Mouse (Mus musculus) NIH3T3 (cell line): ENCODE results near the gene Cab39.

ENCODE experiments used
- DNase-seq: peaks from one replicate; pipeline ENCODE4 v3.0.0-alpha.2; 2012; ENCODE audit warnings: low read depth

Cab39 gene

DNA sequence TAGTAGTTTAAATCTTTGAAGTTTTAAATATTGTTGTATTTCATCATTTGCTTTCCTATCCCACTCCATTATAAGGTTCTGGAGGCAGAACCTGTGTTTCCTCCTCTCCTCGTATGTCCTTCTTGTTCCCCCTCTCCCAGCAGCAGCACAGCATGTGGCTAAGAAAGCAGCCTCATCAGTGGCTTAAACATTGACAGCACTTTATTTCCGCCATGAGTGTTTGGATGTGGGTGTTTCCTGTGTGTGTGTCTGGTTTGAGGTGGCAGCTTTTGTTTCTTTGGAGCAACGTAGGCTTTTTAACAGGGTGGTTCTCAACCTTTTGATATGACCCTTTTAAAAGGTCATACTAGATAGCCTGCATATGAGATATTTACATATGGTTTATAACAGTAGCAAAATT lies 52.2 kb downstream of the Cab39 start:
- DNase-seq: no peak

DNA sequence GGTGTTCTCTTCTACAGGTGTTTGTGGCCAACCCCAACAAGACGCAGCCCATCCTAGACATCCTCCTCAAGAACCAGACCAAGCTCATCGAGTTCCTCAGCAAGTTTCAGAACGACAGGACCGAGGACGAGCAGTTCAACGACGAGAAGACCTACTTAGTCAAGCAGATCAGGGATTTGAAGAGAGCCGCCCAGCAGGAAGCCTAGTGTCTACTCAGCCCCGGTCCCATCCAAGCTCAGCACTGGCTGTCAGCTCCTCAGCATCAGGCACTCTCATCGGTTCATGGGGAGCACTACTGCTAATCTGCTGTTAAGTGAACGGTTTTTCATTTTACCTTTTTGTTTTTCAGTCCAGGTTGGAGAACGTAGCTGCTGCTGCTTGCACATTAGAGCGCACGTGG lies 55.8 kb downstream of the Cab39 start:
- no peak for DNase-seq

DNA sequence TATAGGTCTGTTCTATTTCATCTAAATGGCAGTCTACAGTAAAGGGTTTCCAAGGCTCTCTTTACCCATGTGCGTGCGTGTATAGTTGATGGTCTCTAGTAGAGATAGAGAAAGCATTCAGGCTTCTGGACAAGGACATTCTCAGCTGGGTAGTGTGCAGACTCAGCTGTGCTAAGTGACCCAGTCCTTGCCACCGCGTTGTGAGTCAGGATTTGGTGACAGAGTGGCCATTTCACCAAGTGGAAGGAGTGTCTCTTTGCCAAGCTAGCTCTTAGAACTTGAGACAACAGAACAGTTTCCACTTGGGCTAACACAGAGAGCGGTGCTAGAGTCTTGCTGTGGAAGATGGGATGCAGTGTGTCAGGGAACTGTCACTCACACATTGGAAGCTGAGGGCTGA lies 57.6 kb downstream of the Cab39 start:
- DNase-seq: no peak

DNA sequence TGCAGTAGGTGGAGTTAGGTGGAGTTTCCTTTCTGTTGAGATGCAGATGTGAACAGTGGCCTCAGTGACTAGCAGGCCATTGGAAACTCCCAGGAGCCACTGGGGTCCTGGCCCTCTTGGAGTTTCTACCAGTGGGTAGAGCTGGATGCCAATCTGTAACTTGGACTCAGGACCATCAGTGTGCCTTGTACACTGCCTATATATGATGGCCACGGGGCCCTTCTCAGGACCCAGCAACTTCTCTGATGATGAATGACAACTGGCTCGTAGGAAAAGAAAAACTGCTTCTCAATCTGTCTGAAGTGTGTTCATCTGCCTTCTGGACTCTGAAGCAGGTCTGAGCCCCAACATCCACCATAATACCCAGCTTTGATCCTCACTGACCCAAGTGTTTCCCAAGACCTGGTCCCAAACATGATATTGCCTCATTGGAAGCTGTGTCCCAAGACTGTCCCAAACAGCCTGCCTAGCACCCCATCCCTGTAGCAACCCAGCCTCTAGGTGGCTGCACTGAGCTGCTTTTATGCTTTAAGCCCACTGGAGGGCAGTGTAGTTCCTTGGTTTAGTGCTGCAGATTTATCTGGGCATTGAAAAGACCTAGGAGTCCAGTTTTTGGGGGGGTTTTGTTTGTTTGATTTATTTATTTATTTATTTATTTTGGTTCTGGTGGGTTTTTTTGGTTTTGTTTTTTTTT lies 59.9 kb downstream of the Cab39 start:
- peak; percentile 87 for DNase-seq

DNA sequence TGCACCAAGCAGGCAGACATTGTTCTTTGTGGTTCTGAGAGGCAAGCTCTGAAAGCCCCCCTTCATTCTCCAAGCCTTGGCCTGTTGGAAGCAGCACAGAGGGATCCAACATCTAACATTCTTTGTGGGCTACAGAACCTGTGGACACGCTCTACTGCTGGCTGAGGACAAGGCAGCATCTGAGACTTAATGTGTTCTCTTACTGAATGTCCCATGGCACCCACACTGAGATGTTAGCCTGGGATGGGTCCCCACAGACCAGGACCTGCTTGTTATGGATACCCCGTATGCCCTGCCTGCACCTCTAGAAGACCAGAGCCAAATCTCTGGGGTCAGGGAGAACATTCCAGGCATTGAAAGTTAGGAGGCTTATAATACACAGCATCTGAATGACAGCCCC lies 60.6 kb downstream of the Cab39 start:
- DNase-seq: no peak

DNA sequence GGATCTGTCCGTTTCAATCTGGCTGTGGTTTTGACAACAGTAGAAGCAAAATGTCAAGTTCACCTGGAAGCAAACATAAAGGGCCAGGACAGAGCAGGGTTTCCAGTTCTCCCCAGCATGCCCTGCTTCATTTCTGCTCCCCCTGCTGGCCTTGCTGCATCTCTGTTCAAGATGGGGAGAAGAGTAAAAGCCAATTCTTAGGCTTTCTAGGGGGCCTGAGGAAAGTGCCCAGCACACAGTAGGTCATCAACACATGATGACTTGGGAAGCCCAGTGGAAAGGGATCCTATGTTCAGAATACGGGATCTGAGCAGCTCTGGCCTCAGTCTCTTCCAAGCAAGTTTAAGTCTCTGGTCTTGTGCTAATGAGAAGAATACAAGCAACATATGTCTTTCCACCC lies 61.2 kb downstream of the Cab39 start:
- no peak for DNase-seq

DNA sequence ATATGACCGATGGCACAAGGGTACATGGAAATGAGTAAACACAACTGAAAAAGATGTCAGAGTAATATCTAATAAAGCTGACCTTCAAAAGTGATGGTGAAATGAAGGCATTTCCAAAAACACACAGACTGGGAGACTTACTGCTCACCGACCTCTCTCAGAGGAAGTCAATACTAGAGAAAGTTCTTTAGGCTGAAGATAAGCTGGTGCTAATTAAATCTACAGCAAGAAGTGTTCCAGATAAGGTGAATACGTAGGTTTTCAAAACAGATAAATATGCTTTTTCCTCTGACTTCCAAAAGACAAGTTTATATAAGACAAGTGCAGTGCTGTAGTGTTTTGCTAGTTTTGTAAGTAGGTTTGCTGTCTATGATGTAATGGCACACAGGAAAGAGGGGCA lies 63.0 kb downstream of the Cab39 start:
- no peak for DNase-seq

DNA sequence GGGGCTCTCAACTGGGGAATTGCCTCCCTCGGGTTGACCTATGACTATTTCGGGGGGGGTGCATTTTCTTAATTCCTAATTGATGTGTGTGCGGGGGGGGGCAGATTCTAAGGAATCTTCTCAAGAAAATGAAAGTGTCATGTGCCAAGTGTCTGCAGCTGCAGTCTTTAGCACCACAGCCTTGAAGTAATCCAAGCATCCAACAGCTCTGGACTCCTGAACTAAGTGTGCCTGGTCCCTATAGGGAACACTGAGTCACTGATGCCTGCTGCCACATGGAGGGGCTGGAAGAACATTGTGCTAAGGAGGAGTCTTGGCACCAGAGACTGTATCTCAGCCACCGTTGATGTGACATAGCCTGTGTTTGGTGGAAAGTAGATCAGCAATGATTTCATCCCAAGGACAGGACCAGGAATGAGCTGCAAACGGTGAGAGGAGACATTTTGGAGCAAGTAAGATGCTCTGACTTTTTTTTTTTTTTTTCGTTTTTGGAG lies 64.1 kb downstream of the Cab39 start:
- DNase-seq: no peak

DNA sequence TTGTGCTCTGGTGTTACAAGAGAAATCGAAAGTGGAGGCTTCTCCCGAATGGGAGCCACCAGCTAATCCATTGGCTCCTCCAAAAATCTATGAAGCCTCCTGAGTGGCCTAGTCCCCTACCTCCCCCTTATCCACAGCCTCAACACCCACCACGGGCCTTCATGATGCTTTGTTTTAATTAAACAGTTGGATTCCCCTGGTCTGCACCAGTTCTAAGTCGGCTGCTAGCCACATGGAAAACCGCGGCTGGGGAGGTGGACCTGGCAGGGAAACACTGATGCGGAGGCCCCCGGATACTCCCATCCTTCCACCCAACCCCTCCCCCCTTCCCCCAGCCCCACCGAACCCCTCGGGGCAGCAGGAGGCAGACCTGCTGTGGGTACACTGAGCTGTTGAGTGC lies 71.1 kb downstream of the Cab39 start:
- no peak for DNase-seq

DNA sequence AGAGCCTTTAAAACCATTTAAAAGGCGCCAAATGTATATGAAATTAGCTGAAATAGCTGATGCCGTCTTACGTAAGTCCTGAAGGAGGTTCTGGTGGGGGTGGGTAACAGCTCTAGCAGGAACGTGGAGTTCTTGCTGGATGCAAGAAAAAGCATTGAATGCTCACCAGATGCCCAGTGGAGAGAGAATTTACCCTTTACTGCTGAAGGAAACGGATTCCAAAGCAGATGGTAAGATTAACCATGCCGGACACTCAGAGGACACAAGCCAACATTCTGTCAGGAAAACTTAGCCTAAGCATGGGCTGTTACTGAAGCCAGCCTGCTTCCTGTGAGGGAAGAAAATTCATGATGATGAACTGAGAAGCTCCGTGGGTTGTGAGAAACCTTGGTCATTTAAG lies 76.8 kb downstream of the Cab39 start:
- no peak for DNase-seq

DNA sequence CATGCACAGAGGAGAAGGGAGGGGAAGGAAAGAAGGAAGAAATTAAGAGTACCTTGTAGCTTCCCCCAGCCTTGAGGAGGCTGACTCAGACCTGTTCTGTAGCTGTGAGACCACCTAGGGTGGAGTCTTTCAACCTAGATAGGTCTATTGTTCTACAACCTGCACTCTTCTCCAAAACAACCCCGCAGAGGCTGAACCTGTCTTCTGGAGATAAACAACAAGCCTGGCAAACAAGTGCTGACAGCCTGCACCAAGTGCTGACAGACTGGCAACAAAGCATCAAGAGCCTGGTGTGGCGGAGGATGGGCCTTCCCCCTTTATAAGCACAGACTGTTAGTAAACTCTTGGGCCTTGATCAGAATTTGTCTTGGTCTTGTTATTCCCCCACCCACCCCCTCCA lies 77.3 kb downstream of the Cab39 start:
- DNase-seq: no peak

DNA sequence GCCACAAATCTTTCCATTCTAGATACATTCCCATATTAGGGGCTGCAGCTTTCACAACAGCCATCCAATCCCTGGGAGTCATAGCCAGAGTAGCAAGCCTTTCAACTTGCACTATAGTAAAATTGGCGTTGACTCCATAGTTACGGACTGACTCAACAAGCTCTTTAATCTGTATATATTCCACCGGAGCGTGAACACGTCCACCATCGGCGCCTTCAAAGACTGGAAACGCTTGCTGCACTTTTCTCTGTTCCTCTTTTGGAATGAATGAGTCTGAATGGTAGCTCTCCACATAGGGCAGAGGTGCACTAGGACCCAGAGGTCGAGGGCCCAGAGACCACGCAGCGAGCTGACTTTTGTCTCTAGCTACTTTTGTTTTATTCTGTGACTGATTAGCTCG lies 88.8 kb downstream of the Cab39 start:
- DNase-seq: no peak

DNA sequence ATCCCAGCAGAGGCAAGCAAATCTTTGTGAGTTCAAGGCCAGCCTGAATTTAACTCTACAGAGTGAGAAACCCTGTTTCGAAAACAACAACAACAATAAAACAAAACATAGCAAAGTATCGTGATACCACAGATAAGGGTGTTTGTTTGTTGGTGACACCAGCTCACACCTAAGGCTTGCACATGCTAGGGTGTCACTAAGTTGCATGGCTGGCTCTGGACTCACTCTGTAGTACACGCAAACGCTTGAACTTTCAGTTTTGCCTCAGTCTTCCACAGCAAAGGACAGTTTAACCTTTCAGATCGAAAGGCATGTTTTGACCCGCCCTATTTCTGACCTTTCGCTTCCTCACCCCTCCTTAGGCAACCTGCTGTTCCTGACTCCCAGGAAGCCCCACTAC lies 94.0 kb downstream of the Cab39 start:
- DNase-seq: no peak

DNA sequence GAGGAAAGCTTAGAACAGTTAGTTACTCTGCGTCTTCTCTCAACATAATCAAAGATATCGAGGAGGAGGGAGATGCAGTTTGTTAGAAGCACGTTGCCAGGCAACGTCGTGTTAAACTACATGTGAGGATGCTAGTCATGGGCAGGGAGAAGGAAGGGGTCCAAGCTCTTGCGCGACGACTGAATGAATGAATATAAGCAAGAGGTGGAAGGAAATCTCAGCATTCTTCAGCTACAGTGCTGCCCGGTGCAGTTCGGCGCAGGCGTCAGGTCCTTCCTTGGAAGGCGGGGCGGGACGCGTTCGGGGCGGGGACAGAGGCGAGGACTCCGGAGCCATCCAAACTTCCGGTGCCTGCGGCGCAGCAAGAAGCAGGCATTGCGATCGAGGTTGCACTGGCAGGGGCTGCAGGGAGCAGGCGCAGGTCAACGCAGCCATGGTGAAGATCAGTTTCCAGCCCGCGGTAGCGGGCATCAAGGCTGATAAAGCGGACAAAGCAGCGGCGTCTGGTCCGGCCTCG lies 101.0 kb downstream of the Cab39 start, which contains the start of gene Itm2c:
Gene Itm2c, plus strand, starts transcription at position 51 of the 517 bp plus-strand sequence.
- DNase-seq: peak; percentile 91

DNA sequence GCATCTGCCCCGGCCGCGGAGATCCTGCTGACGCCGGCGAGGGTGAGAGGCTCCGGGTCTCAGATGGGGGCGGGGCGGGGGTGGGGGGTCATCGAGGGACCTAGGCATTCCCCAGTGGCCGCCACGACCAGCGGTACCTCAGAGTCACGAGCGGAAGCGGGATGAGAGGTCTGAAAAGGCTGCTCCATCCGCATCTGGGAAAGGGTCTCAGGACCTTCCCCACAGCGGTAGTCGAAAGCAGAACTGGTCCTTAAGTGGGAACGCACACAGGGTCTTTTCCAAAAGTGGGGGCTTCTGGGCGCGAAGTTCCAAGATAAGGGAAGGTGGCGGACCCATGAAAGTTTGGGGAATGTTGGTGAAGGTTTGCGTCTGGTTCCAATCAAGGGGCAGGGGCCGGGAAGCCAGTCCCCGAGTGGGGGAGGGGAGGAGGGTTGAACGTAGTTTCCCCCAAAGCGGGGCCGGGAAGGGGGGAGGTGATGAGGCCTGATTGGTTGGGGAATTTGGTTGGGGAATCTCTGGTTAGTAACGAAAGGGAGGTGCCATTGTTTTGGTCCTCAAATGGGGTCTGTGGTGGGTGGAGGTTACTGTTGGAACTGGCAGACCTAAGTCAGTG lies 101.6 kb downstream of the Cab39 start:
- peak; percentile 80 for DNase-seq

DNA sequence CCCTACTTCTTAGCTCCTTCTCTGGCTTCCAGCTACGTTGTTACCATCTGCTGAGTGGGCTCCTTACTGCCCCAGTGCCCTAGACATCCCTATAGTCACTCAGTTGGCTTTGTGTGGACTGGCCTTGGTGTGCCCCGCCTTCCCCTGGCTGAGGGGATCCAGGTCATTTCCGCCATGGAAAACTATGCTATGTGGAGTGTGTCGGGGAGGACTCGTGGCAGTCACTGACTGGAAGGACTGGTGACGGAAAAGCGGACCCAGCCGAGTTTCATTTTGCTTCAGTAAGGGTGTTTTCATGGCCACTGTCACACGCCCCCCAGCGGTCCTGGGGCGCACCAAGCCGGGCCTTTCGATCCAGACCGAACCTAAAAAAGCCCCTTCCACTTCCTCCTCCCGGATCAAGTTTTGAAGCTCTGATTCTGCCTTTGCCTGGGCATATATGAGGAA lies 102.2 kb downstream of the Cab39 start:
- peak; percentile 79 for DNase-seq

DNA sequence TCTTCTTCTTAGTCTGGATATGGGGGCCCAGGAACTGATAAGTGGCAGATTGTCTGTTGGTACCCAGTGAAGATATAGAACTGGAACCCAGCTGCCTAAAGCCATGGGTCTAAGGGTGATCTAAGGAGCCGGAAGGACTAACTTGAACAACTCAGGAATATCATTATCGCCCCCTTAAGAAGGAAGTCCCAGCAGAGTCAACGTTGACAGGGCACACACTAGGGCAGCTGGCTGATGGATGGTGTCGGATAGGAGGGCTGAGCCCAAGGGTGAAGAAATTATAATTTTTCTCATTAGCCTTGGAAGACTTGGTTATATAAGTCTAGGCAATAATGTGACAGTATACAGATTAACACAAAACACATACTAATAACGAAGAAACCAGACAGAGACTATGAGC lies 102.9 kb downstream of the Cab39 start:
- no peak for DNase-seq

DNA sequence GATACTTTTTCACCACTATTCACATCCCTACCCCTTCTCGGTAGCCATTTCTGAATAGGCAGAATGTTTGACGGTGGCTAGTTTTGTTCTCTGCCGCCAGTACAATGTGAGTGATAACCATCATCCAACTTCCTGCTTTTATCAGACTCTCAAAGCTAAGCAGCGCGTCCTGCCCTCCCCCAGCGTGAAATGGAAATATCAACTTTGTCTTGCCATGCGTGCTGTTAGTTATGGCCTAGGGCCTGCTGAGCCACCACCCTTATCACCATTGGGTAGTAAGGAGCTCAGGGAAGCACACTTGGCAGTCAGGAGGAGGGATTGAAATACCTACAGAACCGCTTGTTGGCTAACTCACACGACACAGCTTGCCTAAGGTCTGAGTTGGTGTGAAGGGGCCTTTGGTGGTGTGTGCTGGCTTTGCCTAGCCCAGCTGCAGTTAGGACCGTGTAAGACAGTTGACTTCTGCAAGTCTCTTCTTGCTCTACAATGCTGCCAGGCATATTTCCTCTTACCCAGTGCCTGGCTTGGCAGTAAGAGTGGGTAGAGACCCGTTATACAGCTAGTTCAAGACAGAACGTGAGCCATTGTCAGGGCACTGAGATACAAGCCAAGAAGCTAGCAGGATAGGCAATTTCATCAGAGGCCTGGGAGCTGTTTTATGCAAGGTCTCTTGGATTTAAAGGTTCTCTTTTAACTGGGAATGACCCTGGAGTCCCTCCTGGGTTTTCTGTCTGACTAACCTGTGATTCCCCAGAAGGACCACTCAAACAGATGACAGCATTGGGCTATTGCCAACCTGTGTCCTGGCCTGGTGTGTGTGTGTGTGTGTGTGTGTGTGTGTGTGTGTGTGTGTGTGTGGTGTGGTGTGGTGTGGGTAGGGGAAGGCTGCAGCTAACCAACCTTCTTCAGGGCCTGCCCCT lies 103.8 kb downstream of the Cab39 start:
- DNase-seq: no peak

DNA sequence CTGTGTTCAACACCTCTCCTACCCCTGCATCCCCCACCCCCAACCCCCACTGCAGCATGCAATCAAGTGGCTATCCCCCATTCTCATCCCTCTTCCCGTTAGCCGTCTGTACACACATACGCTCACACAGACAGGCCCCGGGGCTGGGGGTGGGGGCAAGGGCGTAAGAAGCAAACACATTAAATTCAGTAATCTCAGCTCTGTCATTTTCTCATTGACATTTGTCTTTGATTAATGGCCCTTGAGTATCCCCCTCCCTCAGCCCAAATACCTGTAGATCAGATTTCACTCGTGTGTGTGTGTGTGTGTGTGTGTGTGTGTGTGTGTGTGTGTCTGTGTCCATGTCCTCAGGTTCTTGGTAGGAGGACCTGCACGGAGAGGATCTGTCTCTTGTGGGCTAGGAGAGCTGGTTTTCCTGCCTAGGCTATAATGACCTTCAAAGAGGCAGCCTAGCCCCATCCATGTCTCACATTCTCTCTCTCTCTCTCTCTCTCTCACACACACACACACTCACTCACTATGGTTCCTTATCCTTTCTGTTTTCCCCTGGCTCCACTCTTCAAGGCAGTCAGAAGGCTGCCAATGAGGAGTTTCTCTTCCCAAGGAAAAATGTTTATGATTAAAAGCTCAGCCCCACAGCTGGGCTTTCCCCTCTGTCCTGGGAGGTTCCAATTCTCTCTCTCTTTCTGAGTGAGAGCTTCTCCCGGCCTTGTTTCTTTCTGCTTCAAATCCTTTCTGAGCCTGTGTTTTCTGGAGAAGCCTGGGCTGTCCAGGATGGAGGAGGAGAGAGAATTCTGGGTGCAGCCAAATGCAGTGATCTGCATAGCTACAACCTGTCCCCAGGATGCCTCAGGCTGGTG lies 104.9 kb downstream of the Cab39 start:
- peak; percentile 50 for DNase-seq

DNA sequence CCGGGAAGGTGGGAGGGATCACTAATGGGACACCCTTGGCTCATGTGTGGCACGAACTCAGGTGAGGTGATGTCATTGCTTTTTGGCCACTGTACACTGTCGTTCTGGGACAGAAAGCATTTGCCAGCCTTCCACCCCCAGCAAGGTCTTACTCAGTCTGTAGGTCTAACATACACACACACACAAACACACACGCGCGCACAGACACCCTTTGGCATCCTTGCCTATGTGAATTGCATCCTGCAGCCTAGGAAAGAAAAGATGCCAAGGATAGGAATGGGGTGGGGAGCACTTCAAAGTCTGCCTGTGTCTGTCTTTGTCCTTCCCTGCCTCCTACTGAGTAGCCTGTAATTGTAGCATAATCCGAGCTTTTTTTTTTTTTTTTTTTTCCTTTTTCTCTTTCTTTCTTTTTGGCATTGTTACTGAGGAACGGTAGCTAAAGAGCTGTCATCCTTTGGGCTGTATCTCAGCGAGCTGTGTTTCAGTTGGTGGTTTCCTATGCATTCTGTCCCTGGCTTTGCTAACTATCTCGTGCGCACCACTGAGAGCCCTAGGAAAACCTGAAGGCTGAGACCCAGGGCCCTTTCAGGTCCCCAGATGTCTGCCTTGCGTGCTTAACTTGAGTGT lies 105.6 kb downstream of the Cab39 start:
- no peak for DNase-seq

DNA sequence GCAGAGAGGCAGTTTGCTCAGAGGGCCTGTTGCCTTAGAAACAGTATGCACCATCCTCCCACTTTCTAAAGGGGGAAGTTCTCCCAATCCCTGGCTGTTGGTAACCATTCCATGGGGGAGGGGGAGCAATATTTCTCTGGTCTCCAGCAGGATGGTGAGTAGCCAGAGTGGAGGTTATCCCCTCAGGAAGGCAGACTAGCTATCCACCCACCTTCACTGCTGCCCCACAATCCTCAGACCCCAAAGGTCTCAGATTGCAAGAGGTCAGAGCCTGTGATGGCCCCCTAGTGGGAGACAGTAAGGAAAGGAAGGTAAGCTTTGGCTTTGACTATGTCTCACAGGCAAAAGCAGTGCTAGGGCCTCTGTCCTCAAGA lies 106.1 kb downstream of the Cab39 start:
- DNase-seq: no peak
